Mouse (Mus musculus) embryo, embryonic 11 days (tissue): Measurements from ENCODE around the gene Pttg1.

Source experiments
- DNase-seq: peaks from one replicate; pipeline ENCODE4 v3.0.0-alpha.2; 2015

Pttg1 gene

DNA sequence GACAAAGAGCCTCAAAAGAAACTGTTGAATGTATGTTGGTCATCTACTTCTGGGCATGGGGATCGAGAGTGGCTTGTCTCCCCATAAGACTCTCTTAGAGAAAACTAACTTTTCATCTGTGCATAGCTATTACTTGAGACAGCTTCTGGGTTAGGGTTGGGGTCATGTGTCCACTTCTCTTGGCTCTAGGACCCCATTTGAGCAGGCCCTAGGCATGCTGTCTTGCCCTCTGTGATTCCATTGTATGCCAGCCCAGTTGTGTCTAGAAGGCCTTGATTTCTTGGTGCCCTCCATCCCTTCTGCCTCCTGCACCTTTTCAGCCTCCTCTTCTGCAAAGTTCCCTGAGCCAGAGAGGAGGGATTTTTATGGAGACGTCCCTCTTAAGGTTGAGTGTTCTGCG, 54.2 kb downstream of the Pttg1 start:
- no peak for DNase-seq
